Mouse (Mus musculus) left cerebral cortex, adult 2 months (tissue): Measurements from ENCODE around the gene Nckipsd. TPM values are rescaled to one million over a fixed set of nuclear protein-coding genes. Genes with fewer than 3 reads are reported as not detected.

Source experiments
- DNase-seq, 2 experiments: peaks; one replicate each; pipeline ENCODE4 v3.0.0; 2021 to 2022; ENCODE audit warnings: low spot score in 2 of 2, mixed read lengths in 1 of 2; ENCODE audit errors: extremely low spot score in 1 of 2
- H3K27ac ChIP-seq: fragments of 200-600 bp; 2 replicates; pipeline ENCODE4 v1.8.1; 2022
- H3K4me3 ChIP-seq: fragments of 200-600 bp; 2 replicates; pipeline ENCODE4 v1.8.1; 2022
- CTCF ChIP-seq: fragments of 200-600 bp; IDR thresholded peaks from 2 replicates; pipeline ENCODE4 v1.8.1; 2022; ENCODE audit warnings: antibody characterized with exemption, mild to moderate bottlenecking, moderate library complexity
- intact Hi-C: fragments of 180-260 bp; cut with DNase I; formaldehyde crosslinking; loops from one replicate; pipeline ENCODE4 v1.15.1; 2025
- total RNA-seq, 2 experiments: library from RNA; stranded (reverse); gene quantifications; 2 replicates each; pipeline ENCODE4 v1.2.3; 2021

Nckipsd gene
- total RNA-seq, 2 experiments from 2014 or later, result 64.7 to 68.0 TPM

DNA sequence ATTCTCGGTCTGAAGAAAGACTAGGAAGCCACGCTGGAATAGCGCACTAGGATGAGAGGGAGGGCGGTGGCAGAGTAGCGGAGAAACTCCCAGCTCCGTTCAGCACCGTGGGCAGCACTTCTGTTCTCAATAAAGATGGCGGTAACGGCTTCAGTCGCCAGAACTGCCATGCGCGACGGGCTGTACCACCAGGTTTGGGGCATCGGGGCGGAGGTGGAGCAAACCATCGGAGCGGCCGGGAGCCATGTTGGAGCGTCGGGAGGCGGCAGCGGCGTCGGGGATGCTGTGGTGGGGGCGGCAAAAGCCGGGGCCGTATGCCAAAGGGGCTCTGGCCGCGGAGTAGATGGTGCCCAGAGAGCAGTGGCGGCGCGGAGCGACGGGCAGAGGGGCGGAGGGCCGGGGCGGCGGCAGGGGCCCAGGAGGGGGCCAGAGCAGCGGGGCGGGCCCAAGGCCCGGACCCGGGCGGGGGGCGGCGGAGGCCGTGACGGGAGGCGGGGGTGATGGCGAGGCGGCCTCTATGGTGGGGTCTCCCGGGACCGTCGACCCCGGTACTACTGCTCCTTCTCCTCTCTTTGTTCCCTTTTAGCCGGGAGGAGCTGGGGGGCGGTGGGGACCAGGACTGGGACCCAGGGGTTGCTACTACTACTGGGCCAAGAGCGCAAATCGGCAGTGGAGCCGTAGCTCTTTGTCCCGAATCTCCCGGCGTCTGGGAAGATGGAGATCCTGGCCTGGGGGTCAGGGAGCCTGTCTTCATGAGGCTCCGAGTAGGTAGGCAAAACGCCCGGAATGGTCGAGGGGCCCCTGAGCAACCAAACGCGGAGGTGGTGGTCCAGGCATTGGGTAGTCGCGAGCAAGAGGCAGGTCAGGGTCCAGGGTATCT lies 17.9 kb downstream of the Nckipsd start, which contains the start of gene Celsr3:
Celsr3 (plus strand) TSS at position 501 of the 880 bp plus-strand sequence.
- intact Hi-C loops, result no loop called here
- TF ChIP-seq CTCF, result no peak

DNA sequence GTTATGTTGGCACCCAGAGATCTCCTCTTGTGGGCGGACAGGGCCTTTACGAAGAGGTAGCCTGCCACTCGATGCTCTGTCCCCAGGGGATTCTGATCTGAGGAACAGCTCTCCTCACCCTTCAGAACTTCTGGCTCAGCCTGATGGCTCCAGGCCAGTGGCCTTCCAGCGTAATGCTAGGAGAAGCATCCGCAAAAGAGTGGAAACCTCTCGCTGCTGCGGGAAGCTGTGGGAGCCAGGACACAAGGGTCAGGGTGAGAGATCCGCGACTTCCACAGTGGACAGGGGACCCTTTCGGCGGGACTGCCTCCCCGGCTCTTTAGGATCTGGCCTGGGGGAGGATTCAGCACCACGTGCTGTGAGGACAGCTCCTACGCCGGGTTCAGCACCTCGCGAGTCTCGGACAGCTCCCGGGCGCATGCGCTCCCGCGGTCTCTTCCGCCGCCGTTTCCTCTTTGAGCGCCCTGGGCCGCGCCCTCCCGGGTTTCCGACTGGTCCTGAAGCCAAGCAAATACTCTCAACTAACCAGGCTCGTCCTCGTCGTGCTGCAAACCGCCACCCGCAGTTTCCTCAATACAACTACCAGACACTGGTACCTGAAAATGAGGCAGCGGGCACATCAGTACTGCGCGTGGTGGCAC lies 18.7 kb downstream of the Nckipsd start:
- Histone ChIP-seq H3K27ac (peak overlapping the region; percentile 82), H3K4me3 (peak overlapping the region; percentile 62)
- no peak for TF ChIP-seq CTCF
- intact Hi-C loops, result no loop called here
- DNase-seq, result peak; percentile 69 to 74

More for the DNA sequence above, 17.9 kb downstream of the Nckipsd start, which contains the start of gene Celsr3:
- peak within 1 kb of the TSS; percentile 82 for H3K27ac ChIP-seq
- H3K4me3 ChIP-seq, result peak within 1 kb of the TSS; percentile 62
- DNase-seq, result peak; percentile 89 to 91

DNA sequence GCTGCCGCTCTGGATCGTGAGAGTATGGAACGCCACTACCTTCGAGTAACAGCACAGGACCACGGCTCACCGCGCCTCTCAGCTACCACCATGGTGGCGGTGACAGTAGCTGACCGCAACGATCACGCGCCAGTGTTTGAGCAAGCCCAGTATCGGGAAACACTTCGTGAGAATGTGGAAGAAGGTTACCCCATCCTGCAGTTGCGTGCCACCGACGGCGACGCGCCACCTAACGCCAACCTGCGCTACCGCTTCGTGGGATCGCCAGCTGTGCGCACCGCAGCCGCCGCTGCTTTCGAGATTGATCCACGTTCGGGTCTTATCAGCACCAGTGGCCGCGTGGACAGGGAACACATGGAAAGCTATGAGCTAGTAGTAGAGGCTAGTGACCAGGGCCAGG lies 19.3 kb downstream of the Nckipsd start:
- peak overlapping the region; percentile 62 for H3K4me3 ChIP-seq
- TF ChIP-seq CTCF, result no peak; the same call in 1 of the 2 replicates
- intact Hi-C loops, result no loop called here
- no peak overlapping the region for H3K27ac ChIP-seq
- no peak for DNase-seq

DNA sequence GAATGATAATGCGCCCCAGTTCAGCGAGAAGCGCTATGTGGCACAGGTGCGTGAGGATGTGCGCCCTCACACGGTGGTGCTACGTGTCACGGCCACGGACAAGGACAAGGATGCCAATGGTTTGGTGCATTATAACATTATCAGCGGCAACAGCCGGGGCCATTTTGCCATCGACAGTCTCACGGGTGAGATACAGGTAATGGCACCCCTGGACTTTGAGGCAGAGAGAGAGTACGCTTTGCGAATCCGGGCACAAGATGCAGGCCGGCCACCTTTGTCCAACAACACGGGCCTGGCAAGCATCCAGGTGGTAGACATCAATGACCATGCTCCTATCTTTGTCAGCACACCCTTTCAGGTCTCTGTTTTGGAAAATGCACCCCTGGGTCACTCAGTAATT lies 19.7 kb downstream of the Nckipsd start:
- intact Hi-C loops, result no loop called here
- no peak for DNase-seq
- no peak for TF ChIP-seq CTCF
- no peak overlapping the region for H3K4me3 ChIP-seq
- no peak overlapping the region for H3K27ac ChIP-seq

DNA sequence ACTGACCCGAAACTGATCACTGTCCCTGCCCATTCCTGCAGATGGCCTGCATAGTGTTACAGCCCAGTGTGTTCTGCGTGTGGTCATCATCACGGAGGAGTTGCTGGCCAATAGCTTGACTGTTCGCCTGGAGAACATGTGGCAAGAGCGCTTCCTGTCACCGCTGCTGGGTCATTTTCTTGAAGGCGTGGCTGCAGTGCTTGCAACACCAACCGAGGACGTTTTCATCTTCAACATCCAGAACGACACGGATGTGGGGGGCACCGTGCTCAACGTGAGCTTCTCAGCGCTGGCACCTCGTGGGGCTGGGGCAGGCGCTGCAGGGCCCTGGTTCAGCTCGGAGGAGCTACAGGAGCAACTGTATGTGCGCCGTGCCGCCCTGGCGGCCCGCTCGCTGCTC lies 23.5 kb downstream of the Nckipsd start:
- TF ChIP-seq CTCF, result no peak
- Histone ChIP-seq H3K4me3 (peak overlapping the region; percentile 21), H3K27ac (no peak overlapping the region)
- DNase-seq, result no peak
- intact Hi-C loops, result no loop called here

DNA sequence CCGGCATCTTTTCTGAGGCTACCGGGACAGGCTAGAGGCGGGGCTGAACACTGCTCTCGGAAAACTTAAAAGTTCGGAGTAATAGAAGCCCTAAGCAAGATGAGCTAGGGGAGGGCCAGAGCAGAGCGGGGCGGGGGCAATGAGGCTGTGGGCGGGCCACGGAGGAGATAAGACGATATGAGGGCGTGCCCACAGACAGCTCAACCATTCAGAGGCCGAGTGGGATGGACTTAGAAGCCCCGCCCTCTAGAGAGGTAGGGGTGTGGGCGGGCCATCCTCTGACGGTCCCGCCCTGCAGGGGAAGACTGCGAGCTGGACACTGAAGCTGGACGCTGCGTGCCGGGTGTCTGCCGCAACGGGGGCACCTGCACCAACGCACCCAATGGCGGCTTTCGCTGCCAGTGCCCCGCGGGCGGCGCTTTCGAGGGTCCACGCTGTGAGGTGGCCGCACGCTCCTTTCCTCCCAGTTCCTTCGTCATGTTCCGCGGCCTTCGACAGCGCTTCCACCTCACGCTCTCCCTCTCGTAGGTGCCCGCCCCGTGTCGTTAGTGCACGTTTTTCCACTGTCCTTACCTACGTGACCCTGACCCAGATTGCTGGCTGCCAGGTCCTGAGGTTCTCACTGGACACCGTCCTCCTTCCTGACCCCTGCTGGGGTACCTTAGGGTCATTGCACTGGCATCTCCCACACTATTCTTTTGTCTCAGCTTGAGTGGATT lies 24.4 kb downstream of the Nckipsd start:
- intact Hi-C loops, result no loop called here
- H3K27ac ChIP-seq, result no peak overlapping the region
- TF ChIP-seq CTCF, result no peak
- DNase-seq, result peak; percentile 60 to 72
- H3K4me3 ChIP-seq, result peak overlapping the region; percentile 21

DNA sequence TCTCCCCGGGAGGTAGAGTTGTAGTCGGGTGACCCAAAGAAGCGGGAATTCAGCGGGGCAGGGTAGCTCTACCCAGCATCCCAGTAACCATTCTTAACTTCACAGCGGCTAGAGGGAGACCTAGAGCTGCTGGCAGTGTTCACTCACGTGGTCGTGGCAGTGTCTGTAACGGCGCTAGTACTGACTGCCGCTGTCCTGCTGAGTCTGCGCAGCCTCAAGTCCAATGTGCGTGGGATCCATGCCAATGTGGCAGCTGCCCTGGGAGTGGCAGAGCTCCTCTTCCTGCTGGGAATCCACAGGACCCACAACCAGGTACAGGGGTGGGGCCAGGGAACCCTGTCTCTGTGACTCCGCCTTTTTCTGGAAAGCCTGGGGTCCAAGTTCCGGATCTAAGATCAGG lies 34.8 kb downstream of the Nckipsd start:
- intact Hi-C loops, result no loop called here
- Histone ChIP-seq H3K4me3 (no peak overlapping the region), H3K27ac (no peak overlapping the region)
- peak; percentile 53 to 54 for DNase-seq
- peak; percentile 49 for TF ChIP-seq CTCF

DNA sequence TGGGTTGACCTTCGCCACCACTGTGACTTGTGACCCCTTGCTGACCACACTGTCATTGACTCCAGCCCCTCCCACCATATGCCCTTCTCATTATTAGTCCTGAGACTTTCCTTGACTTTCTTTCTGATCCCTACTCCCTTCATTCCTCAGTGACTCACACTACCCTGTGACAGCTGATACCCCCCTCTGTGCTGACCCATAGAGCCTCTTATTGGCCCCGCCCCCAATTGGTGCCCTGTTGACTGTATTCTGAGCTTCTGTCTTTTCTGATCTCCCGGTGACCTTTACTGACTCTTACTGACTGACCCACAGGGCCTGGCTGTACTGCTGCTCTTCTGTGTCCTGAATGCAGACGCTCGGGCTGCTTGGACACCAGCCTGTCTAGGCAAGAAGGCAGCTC lies 37.2 kb downstream of the Nckipsd start:
- H3K4me3 ChIP-seq, result no peak overlapping the region
- H3K27ac ChIP-seq, result no peak overlapping the region
- intact Hi-C loops, result no loop called here
- no peak for DNase-seq
- TF ChIP-seq CTCF, result no peak

DNA sequence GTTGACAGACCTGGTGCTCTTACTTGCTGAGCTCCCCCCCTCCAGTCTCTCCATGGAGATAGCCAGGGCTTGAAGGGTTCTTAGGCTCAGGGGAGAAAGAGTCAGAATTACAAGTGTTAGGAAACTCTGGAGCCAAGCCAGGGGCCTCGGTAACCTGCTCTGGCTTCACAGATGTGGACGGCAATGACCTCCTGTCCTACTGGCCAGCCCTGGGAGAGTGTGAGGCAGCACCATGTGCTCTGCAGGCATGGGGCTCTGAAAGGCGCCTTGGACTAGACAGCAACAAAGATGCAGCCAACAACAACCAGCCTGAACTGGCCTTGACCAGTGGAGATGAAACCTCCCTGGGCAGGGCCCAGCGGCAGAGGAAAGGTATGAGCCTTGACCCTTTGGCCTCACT lies 39.2 kb downstream of the Nckipsd start:
- no peak overlapping the region for H3K27ac ChIP-seq
- TF ChIP-seq CTCF, result no peak
- no peak overlapping the region for H3K4me3 ChIP-seq
- no peak for DNase-seq
- intact Hi-C loops, result no loop called here

DNA sequence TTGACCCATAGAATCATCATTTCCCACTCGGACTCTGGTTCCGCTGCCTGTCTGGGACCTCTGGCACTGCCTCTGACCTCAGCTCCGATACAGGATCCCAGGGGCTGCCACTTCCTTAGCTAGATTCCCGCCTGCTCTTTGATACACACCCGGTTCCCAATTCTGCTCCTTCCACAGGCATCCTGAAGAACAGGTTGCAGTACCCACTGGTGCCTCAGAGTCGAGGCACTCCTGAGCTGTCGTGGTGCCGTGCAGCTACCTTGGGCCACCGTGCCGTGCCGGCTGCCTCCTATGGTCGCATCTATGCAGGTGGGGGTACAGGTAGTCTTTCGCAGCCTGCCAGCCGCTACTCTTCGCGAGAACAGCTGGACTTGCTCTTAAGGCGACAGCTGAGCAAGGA lies 40.3 kb downstream of the Nckipsd start:
- TF ChIP-seq CTCF, result no peak
- H3K4me3 ChIP-seq, result no peak overlapping the region
- DNase-seq, result no peak
- intact Hi-C loops, result no loop called here
- no peak overlapping the region for H3K27ac ChIP-seq

DNA sequence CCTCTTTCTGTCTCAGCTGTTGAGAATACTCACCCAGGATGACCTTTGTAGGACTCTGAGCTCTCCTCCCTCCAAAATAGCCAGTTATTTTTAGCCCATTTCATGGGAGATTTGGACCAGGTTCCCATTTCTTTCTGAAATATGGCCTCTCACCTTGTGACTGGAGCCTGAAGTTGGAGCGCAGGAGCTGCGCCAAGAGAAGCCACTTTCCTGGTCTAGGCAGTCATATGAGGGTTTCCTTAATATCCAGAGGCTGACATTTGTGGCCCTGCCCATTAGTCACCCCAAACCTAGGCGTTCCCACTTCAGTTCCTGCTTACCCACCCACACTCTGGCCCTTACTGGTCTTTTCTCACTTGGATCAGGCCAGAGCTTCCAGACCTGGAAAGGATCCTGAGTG lies 44.8 kb downstream of the Nckipsd start, which contains the start of gene Slc26a6:
Slc26a6 (plus strand) TSS at position 308 of the 400 bp plus-strand sequence.
- no peak for TF ChIP-seq CTCF
- peak within 1 kb of the TSS; percentile 75 for H3K4me3 ChIP-seq
- intact Hi-C loops, result no loop called here
- DNase-seq, result no peak
- H3K27ac ChIP-seq, result peak within 1 kb of the TSS; percentile 86

DNA sequence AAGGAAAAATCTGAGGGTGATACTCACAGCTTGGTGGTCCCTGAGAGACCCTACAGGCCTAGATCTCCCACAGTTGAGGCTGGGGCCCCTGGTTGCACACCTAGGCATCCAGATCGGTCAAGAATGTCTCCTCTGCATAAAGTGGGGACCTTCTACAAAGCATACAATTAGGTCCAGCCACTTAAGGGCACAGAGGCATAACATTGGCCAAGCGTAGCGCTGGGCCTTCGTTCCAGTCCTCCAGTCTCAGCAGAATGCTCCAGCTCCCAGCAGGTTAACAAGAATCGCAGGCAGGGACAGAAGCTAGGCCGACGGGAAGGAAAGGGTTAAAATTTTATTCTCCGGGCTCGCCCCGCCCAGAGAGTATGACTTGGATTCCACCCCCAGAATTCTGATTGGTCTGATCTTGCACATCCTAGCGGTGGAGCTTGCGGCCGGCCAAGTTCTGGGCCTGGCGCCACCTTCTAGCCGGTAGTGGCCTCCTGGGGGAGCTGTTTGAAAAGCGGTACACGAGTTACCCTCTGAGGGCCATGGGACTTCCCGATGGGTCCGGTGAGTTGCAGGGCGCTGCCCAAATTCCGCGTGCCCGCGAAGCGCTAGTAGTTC lies 45.6 kb downstream of the Nckipsd start:
- peak overlapping the region; percentile 86 for H3K27ac ChIP-seq
- H3K4me3 ChIP-seq, result peak overlapping the region; percentile 75
- DNase-seq, result peak; percentile 88 to 90
- intact Hi-C loops, result no loop called here
- TF ChIP-seq CTCF, result peak; percentile 70
